Mouse (Mus musculus) bone marrow, adult 2 months (tissue): ENCODE measurements around the gene Col25a1.

Source experiments
- CTCF ChIP-seq: fragments of 200-500 bp; IDR thresholded peaks from 2 replicates; pipeline ENCODE4 v1.5.1; 2011; ENCODE audit warnings: low read length, control low read depth; ENCODE audit not compliant: control insufficient read depth, insufficient read depth
- POLR2A ChIP-seq: fragments of 200-500 bp; IDR thresholded peaks from 2 replicates; pipeline ENCODE4 v1.6.1; 2011; ENCODE audit warnings: low read depth, mild to moderate bottlenecking, control low read depth, low read length, borderline replicate concordance; ENCODE audit not compliant: control insufficient read depth

- TF ChIP-seq CTCF (no peak), POLR2A (no peak)
Measured at GRCm38 (mm10) chr3:130252355-130252754, 121.1 kb downstream of the Col25a1 start.
